Mouse (Mus musculus) heart, embryonic 16.5 days (tissue): ENCODE data around the gene Vezf1. TPM values are rescaled to one million over a fixed set of nuclear protein-coding genes. Genes with fewer than 3 reads are reported as not detected.

Experiments
- ATAC-seq: fragments of 200-750 bp; cut with Nextera tagmentation; replicated peaks from 2 replicates; pipeline ENCODE4 v1.8.0; 2017; ENCODE audit warnings: moderate number of reproducible peaks; ENCODE audit not compliant: insufficient read depth, low FRiP score; ENCODE audit errors: extremely low read depth
- H3K27ac ChIP-seq: fragments of 300-500 bp; sonication (generic); 2 replicates; pipeline ENCODE4 v1.5.1; 2014; ENCODE audit warnings: mild to moderate bottlenecking, low read length, control low read depth, moderate library complexity
- H3K27me3 ChIP-seq: fragments of 300-500 bp; sonication (generic); 2 replicates; pipeline ENCODE4 v1.6.1; 2014; ENCODE audit warnings: low read length, mixed read lengths; ENCODE audit not compliant: control insufficient read depth, insufficient read depth
- H3K36me3 ChIP-seq: fragments of 300-500 bp; sonication (generic); 2 replicates; pipeline ENCODE4 v1.6.1; 2014; ENCODE audit not compliant: control insufficient read depth, insufficient read depth
- H3K4me1 ChIP-seq: fragments of 300-500 bp; sonication (generic); 2 replicates; pipeline ENCODE4 v1.6.1; 2014; ENCODE audit warnings: low read length, mixed read lengths; ENCODE audit not compliant: control insufficient read depth, insufficient read depth
- H3K4me2 ChIP-seq: fragments of 300-500 bp; sonication (generic); 2 replicates; pipeline ENCODE4 v1.6.1; 2014; ENCODE audit warnings: low read depth, mild to moderate bottlenecking, control low read depth, low read length
- H3K4me3 ChIP-seq: fragments of 300-500 bp; sonication (generic); 2 replicates; pipeline ENCODE4 v1.5.1; 2014; ENCODE audit warnings: mild to moderate bottlenecking, control low read depth, low read length
- H3K9ac ChIP-seq: fragments of 300-500 bp; sonication (generic); 2 replicates; pipeline ENCODE4 v1.6.1; 2014; ENCODE audit warnings: low read length, control low read depth
- H3K9me3 ChIP-seq: fragments of 300-500 bp; sonication (generic); replicated peaks from 2 replicates; pipeline ENCODE4 v1.6.1; 2016; ENCODE audit warnings: low read length; ENCODE audit not compliant: control insufficient read depth
- WGBS: fragments of 180-500 bp; shearing (Covaris S2); extraction: QIAGEN DNeasy Blood & Tissue Kit; methylation state at CpG from one replicate; pipeline ENCODE4 v1.1.7; 2014; 5-methylcytosine and 5-hydroxymethylcytosine counted together
- polyA plus RNA-seq: library from polyadenylated mRNA; unstranded; fragments of >200 nt; fragmentation: Nextera tagmentation; extraction: Ambion mirVana; gene quantifications from 2 replicates; pipeline ENCODE4 v1.2.1, GENCODE M21; 2015

The Vezf1 gene
- 22.3 and 24.3 TPM in 2 replicates for polyA plus RNA-seq

DNA sequence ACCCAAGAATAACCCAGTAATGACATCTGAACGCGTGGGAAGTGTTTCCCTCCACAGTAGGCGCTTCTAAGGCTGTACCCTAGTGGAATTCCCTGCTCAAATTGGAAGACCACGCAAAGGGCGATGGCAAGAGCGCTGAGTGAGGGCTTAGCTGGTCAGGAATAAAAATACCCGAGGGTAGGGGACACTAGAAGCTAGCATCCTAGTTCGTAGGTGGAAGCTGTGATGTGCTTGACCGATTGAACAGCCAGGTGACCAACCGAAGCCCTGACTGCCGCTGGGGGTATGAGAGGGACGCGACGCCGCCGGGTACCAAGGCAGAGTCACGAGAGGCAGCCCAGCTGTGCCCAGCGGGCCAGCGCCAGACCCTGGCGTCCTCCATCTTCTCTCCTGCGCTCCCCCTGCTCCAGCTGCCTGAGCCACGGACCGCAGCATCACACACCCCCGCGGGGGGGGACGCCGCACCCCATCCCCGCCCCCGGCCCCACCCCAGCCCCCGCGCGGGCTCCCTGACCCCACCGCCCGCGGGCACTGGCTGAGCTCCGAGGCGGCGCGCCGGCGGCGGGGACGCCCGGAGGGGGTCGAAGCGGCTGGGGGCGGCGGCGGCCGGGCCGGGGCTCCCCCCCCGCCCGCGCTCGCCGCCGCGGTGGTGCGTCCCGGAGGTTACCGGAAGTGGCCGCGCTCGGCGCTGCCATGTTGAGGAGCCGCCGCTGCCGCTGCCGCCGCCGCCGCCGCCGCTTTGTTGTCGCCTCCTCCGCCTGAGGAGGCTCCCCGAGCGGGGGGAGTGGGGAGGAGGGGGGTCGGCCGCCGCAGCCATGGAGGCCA, at the start of gene Vezf1:
Gene Vezf1, plus strand, starts transcription at position 694 of the 825 bp plus-strand sequence.
- WGBS = under 1% methylated on average over 42 of the region's 81 CpGs
- ATAC-seq = peak; percentile 87

DNA sequence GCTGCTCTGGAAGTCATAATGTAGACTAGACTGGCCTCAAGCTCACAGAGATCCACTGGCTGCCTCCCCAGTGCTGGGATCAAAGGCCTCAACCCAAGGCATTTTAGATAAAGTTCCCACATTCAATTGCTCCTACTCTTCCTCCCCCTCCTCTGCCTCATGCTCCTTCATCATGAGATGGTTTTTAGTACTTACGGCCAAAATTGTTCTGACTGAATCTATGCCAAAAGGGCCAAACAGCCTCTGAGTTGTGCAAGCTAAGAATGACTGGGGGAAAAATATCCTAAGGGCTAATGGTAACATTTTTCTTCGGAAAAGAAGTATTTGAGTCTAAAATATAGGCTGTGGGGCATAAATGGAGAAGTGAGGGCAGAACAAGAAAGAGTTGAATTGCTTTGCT, 44.1 kb upstream of the Vezf1 start:
- H3K27ac ChIP-seq = no peak overlapping the region
- WGBS = 76% methylated on average over 2 of the region's 2 CpGs
- no peak for ATAC-seq
- no peaks in the 10 kb centered on the region for H3K9me3 ChIP-seq
- H3K36me3 ChIP-seq = no peaks in the 10 kb centered on the region
- no peak overlapping the region for H3K9ac ChIP-seq
- H3K4me1 ChIP-seq = peaks cover 6% of the 10 kb centered on the region
- H3K4me3 ChIP-seq = no peak overlapping the region
- H3K27me3 ChIP-seq = no peaks in the 10 kb centered on the region
- H3K4me2 ChIP-seq = no peak overlapping the region

More for the DNA sequence above, at the start of gene Vezf1:
- Histone ChIP-seq H3K4me1 (peaks cover 25% of the 10 kb centered on the region), H3K36me3 (no peaks in the 10 kb centered on the region), H3K4me3 (peak within 1 kb of the TSS; percentile 93), H3K27me3 (no peaks in the 10 kb centered on the region), H3K9ac (peak within 1 kb of the TSS; percentile 91), H3K4me2 (peak within 1 kb of the TSS; percentile 95), H3K27ac (peak within 1 kb of the TSS; percentile 99), H3K9me3 (no peaks in the 10 kb centered on the region)

DNA sequence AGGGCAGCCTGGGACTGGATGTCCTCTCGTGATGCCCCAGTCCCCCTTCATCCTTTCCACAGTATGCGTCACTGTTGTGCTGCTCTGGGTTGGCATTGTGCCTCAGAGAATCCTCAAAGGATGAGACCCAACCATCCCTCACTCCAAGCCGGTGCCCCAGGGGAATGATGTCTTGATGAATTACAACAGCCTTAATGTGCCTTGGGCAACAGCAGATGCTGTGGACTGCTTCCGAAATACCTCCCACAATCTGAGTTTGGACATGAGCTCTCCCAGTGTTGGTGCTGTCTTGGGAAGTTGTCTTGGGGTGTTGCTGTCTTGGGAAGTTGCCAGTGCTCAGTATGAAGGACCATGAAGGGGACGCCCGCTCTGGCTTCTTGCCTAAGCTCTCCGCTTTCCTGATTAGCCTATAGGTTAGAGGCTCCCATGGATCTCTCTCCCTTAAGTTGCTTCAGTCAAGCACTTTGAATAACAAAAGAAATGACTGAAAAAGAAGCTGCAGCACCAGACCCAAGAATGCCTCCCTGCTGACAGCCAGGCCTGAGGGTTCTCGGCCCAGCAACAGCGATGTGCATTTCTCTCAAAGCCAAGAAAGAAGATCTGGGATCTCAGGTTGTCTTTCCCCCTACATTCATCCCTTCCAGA, 40.6 kb upstream of the Vezf1 start:
- no peak overlapping the region for H3K27ac ChIP-seq
- no peak overlapping the region for H3K4me3 ChIP-seq
- no peaks in the 10 kb centered on the region for H3K27me3 ChIP-seq
- H3K36me3 ChIP-seq = no peaks in the 10 kb centered on the region
- no peak for ATAC-seq
- peaks cover 6% of the 10 kb centered on the region for H3K4me1 ChIP-seq
- H3K9me3 ChIP-seq = no peaks in the 10 kb centered on the region
- no peak overlapping the region for H3K4me2 ChIP-seq
- H3K9ac ChIP-seq = no peak overlapping the region
- WGBS = 79% methylated on average over 9 of the region's 9 CpGs

DNA sequence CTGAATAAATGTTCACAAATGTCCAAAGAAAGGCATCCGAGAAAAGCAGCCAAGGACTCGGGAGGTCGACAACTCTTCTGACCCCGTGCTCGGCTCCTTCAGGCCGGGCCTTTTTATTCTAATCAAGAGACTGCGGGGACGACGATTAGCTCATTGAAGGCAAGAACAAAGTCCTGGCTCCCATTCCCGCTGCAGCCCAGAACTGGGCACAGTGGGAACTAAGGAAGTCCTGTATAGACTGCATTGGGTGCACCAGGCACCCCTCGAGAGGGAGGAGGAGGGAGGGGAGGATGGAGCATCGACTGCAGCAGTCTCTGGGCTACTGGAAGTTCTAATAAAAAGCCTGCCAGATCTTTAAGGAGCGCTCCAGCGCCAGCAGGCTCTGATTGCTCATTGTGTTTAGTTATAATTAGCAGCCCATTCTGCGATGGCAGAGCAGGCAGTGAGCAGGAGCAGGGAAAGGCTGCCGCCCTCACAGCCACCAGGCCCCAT, 39.8 kb upstream of the Vezf1 start:
- Histone ChIP-seq H3K4me3 (no peak overlapping the region), H3K4me1 (peaks cover 6% of the 10 kb centered on the region), H3K27ac (no peak overlapping the region), H3K4me2 (0 out of 2 replicates have a peak overlapping the region, but pooled peaks have one; percentile 21), H3K9ac (no peak overlapping the region), H3K27me3 (no peaks in the 10 kb centered on the region), H3K9me3 (no peaks in the 10 kb centered on the region), H3K36me3 (no peaks in the 10 kb centered on the region)
- 20% methylated on average over 16 of the region's 16 CpGs for WGBS
- no peak for ATAC-seq

DNA sequence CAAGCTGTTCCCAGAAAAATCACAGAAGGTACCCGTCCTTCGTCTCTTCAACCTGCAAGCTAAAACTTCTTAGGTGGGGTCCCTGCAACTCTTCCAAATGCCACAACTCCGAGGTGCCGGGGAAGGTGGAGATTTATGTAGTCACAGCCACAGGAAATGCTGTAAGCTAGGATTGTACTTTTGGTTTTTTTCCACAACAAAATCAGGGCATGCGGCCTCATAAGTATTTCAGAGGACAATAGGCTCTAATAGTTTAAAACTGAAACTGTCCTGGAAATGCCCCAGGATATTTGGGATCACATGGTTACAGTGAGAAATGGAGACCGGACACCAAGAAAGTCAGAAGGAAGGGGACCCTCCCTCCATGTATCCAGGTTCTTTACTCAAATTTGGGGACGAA, 37.9 kb upstream of the Vezf1 start:
- Histone ChIP-seq H3K27me3 (no peaks in the 10 kb centered on the region), H3K4me3 (no peak overlapping the region), H3K27ac (no peak overlapping the region), H3K9me3 (no peaks in the 10 kb centered on the region), H3K4me2 (no peak overlapping the region), H3K4me1 (peaks cover 6% of the 10 kb centered on the region), H3K9ac (no peak overlapping the region), H3K36me3 (no peaks in the 10 kb centered on the region)
- no peak for ATAC-seq
- 79% methylated on average over 7 of the region's 7 CpGs for WGBS

DNA sequence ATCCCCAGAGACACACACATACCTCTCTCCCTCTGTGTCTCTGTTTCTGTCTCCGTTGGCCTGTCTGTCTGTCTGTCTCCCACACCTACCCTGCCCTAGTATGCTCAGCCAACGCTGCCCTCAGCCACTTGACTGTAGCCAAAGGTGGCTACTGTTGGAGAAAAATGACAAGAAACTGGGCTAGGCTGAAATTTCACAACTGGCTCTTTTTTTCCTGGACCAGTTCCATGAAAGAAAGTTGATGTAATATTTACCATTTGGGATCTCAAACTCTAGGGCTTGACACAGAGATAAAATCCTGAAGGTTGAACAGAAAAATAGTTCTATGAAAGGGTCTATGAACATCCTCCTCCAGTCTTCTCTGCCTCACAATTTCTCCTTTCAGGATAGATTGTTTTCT, 37.2 kb upstream of the Vezf1 start:
- 59% methylated on average over 2 of the region's 2 CpGs for WGBS
- no peak overlapping the region for H3K4me3 ChIP-seq

DNA sequence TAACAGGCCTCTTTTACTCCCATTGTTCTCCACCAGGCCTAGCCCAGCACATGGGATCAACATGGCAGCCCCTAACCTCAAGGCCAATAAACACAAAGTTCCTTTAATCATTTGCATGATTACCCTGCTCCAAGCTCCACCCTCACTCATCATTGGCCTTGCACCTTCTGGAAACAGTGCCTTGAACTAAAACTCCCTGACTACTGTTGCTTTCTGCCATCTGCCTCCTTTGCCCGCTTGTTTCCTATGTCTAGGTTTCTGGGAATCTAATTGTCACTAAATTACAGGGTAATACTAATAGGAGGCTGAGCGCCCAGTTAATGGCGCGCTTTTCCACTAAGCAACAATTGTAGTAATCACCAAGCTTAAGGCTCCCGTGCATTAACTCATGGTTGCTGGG, 36.3 kb upstream of the Vezf1 start:
- Histone ChIP-seq H3K27me3 (no peaks in the 10 kb centered on the region), H3K4me3 (no peak overlapping the region), H3K9me3 (no peaks in the 10 kb centered on the region), H3K36me3 (no peaks in the 10 kb centered on the region), H3K9ac (no peak overlapping the region), H3K4me2 (no peak overlapping the region), H3K27ac (no peak overlapping the region), H3K4me1 (peaks cover 8% of the 10 kb centered on the region)
- 95% methylated on average over 5 of the region's 5 CpGs for WGBS
- no peak for ATAC-seq

More for the DNA sequence above, 37.2 kb upstream of the Vezf1 start:
- Histone ChIP-seq H3K27ac (no peak overlapping the region), H3K4me1 (peaks cover 6% of the 10 kb centered on the region), H3K36me3 (no peaks in the 10 kb centered on the region), H3K9me3 (no peaks in the 10 kb centered on the region), H3K27me3 (no peaks in the 10 kb centered on the region), H3K4me2 (no peak overlapping the region), H3K9ac (no peak overlapping the region)
- no peak for ATAC-seq

DNA sequence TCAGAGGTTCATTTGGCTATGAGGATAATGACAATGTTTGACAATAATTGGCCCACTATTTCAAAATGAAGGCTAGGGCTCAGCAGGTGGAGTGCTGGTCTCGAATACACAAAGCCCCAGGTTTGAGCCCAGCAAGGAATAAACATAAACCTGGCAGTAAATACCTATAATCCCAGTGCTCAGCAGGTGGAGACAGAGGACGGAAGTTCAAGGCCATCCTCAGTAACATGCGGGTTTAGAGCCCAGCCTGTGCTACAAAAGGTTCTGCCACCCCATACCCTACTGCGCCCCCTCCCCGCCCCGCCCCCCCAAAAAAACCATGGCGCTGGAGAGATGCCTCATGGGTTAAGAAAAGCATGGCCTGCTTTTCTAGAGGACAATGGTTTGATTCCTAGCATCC, 32.1 kb upstream of the Vezf1 start:
- no peak for ATAC-seq
- Histone ChIP-seq H3K27me3 (no peaks in the 10 kb centered on the region), H3K4me3 (no peak overlapping the region), H3K9me3 (0 out of 2 replicates have a peak, but pooled peaks cover 2% of the 10 kb centered on the region), H3K27ac (no peak overlapping the region), H3K4me1 (peaks cover 7% of the 10 kb centered on the region), H3K4me2 (no peak overlapping the region), H3K36me3 (no peaks in the 10 kb centered on the region), H3K9ac (no peak overlapping the region)
- 68% methylated on average over 7 of the region's 7 CpGs for WGBS

DNA sequence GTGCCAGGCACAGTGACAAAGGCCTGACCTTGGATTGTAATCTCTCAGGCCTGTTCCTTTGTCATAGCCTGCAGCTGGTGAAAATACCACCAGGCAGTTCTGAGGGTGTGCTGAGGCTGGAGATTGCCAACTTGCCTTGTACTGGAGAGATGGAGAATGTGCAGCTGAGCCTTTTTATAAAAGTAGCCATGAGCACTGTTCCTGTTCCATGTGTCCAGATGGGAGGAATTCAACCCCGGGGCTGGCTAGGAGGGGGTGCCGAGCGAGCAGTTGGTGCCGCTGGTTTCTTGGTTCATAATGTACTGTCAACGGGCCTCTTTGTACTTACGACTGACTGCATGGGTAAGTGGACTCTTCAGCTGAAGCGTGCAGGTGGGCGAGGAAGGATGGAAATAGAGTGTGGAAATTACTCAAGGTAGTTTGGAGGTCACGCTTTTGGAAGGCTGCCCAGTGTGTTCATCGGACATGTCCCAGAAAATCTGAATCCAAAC, 31.3 kb upstream of the Vezf1 start:
- Histone ChIP-seq H3K27ac (peak overlapping the region; percentile 63), H3K9ac (peak overlapping the region; percentile 3), H3K36me3 (no peaks in the 10 kb centered on the region), H3K4me3 (no peak overlapping the region), H3K4me2 (0 out of 2 replicates have a peak overlapping the region, but pooled peaks have one; percentile 14), H3K4me1 (peaks cover 7% of the 10 kb centered on the region), H3K9me3 (0 out of 2 replicates have a peak, but pooled peaks cover 2% of the 10 kb centered on the region), H3K27me3 (no peaks in the 10 kb centered on the region)
- peak; percentile 45; the same call in 1 of the 2 replicates for ATAC-seq
- WGBS = 50% methylated on average over 10 of the region's 10 CpGs
